Mouse (Mus musculus) liver, embryonic 12.5 days (tissue): ENCODE results near the gene Syt6. TPM values are rescaled to one million over a fixed set of nuclear protein-coding genes. Genes with fewer than 3 reads are reported as not detected.

Experiments
- ATAC-seq: fragments of 200-750 bp; cut with Nextera tagmentation; 2 replicates; pipeline ENCODE4 v1.8.0; 2017; ENCODE audit warnings: moderate number of reproducible peaks, mild to moderate bottlenecking, moderate library complexity
- H3K27ac ChIP-seq: fragments of 300-500 bp; sonication (generic); 2 replicates; pipeline ENCODE4 v1.5.1; 2016; ENCODE audit warnings: mild to moderate bottlenecking
- H3K27me3 ChIP-seq: fragments of 300-500 bp; sonication (generic); replicated peaks from 2 replicates; pipeline ENCODE4 v1.6.1; 2016; ENCODE audit warnings: mild to moderate bottlenecking, moderate library complexity
- H3K36me3 ChIP-seq: fragments of 300-500 bp; sonication (generic); 2 replicates; pipeline ENCODE4 v1.6.1; 2016; ENCODE audit warnings: mild to moderate bottlenecking, moderate library complexity
- H3K4me1 ChIP-seq: fragments of 300-500 bp; sonication (generic); 2 replicates; pipeline ENCODE4 v1.6.1; 2016
- H3K4me2 ChIP-seq: fragments of 300-500 bp; sonication (generic); 2 replicates; pipeline ENCODE4 v1.6.1; 2016; ENCODE audit warnings: mild to moderate bottlenecking, moderate library complexity
- H3K4me3 ChIP-seq: fragments of 300-500 bp; sonication (generic); 2 replicates; pipeline ENCODE4 v1.5.1; 2016; ENCODE audit warnings: mild to moderate bottlenecking, moderate library complexity
- H3K9ac ChIP-seq: fragments of 300-500 bp; sonication (generic); 2 replicates; pipeline ENCODE4 v1.6.1; 2016; ENCODE audit warnings: mild to moderate bottlenecking, moderate library complexity
- H3K9me3 ChIP-seq: fragments of 300-500 bp; sonication (generic); replicated peaks from 2 replicates; pipeline ENCODE4 v1.6.1; 2016; ENCODE audit warnings: mild to moderate bottlenecking, moderate library complexity
- WGBS: fragments of 180-500 bp; shearing (Covaris S2); methylation state at CpG from one replicate; pipeline ENCODE4 v1.1.7; 2016; ENCODE audit not compliant: insufficient replicate concordance; 5-methylcytosine and 5-hydroxymethylcytosine counted together
- polyA plus RNA-seq: library from polyadenylated mRNA; unstranded; fragments of >200 nt; fragmentation: Nextera tagmentation; extraction: Ambion mirVana; gene quantifications from 2 replicates; pipeline ENCODE4 v1.2.1, GENCODE M21; 2016

Gene Syt6
- polyA plus RNA-seq, 1 experiment from 2014 or later: 0.14 TPM

GRCm38 (mm10) chr3:103573791-103574166 lies 1.3 kb upstream of the Syt6 start:
- Histone ChIP-seq H3K4me2 (no peak overlapping the region), H3K36me3 (no peaks in the 10 kb centered on the region), H3K9me3 (no peaks in the 10 kb centered on the region), H3K4me1 (peaks cover 11% of the 10 kb centered on the region; the same call in 1 of the 2 replicates), H3K4me3 (no peak overlapping the region), H3K27me3 (peaks cover 78% of the 10 kb centered on the region), H3K27ac (no peak overlapping the region), H3K9ac (no peak overlapping the region)
- under 1% methylated on average over 14 of the region's 14 CpGs for WGBS
- no peak for ATAC-seq

- H3K27me3 ChIP-seq: peaks cover 87% of the 10 kb centered on the region
- H3K27ac ChIP-seq: no peak overlapping the region
- no peak for ATAC-seq
- H3K9ac ChIP-seq: no peak overlapping the region
- no peaks in the 10 kb centered on the region for H3K36me3 ChIP-seq
- no peaks in the 10 kb centered on the region for H3K9me3 ChIP-seq
- 12% methylated on average over 22 of the region's 22 CpGs for WGBS
- no peak overlapping the region for H3K4me3 ChIP-seq
- no peak overlapping the region; the same call in 1 of the 2 replicates for H3K4me2 ChIP-seq
- peaks cover 11% of the 10 kb centered on the region; the same call in 1 of the 2 replicates for H3K4me1 ChIP-seq
Observed at GRCm38 (mm10) chr3:103574566-103575155, 370 bp upstream of the Syt6 start.

- Histone ChIP-seq H3K4me3 (peak overlapping the region; percentile 41), H3K9me3 (no peaks in the 10 kb centered on the region), H3K4me2 (peak overlapping the region; percentile 64), H3K36me3 (no peaks in the 10 kb centered on the region), H3K27ac (no peak overlapping the region), H3K9ac (no peak overlapping the region), H3K27me3 (peaks cover 89% of the 10 kb centered on the region), H3K4me1 (peaks cover 11% of the 10 kb centered on the region; the same call in 1 of the 2 replicates)
- 3% methylated on average over 64 of the region's 69 CpGs for WGBS
- ATAC-seq: no peak
Observed at GRCm38 (mm10) chr3:103575893-103576641, 1.0 kb downstream of the Syt6 start.

GRCm38 (mm10) chr3:103587136-103587535 lies 12.1 kb downstream of the Syt6 start:
- Histone ChIP-seq H3K27ac (no peak overlapping the region), H3K4me1 (no peaks in the 10 kb centered on the region), H3K4me3 (no peak overlapping the region), H3K27me3 (no peaks in the 10 kb centered on the region), H3K9me3 (no peaks in the 10 kb centered on the region), H3K9ac (no peak overlapping the region), H3K36me3 (no peaks in the 10 kb centered on the region), H3K4me2 (no peak overlapping the region)
- WGBS: 82% methylated on average over 17 of the region's 17 CpGs
- ATAC-seq: no peak

GRCm38 (mm10) chr3:103587672-103588071 lies 12.6 kb downstream of the Syt6 start:
- no peak overlapping the region for H3K9ac ChIP-seq
- H3K27ac ChIP-seq: no peak overlapping the region
- ATAC-seq: no peak
- no peaks in the 10 kb centered on the region for H3K9me3 ChIP-seq
- WGBS: 58% methylated on average over 5 of the region's 5 CpGs
- no peaks in the 10 kb centered on the region for H3K4me1 ChIP-seq
- H3K4me3 ChIP-seq: no peak overlapping the region
- no peak overlapping the region for H3K4me2 ChIP-seq
- no peaks in the 10 kb centered on the region for H3K36me3 ChIP-seq
- H3K27me3 ChIP-seq: no peaks in the 10 kb centered on the region

- H3K27ac ChIP-seq: no peak overlapping the region
- H3K4me1 ChIP-seq: no peaks in the 10 kb centered on the region
- no peaks in the 10 kb centered on the region for H3K9me3 ChIP-seq
- no peak overlapping the region for H3K4me2 ChIP-seq
- H3K27me3 ChIP-seq: no peaks in the 10 kb centered on the region
- H3K4me3 ChIP-seq: no peak overlapping the region
- H3K9ac ChIP-seq: no peak overlapping the region
- 50% methylated on average over 5 of the region's 5 CpGs for WGBS
- no peaks in the 10 kb centered on the region for H3K36me3 ChIP-seq
- ATAC-seq: no peak
Observed at GRCm38 (mm10) chr3:103589636-103590035, 14.6 kb downstream of the Syt6 start.

- no peak overlapping the region for H3K27ac ChIP-seq
- no peaks in the 10 kb centered on the region for H3K9me3 ChIP-seq
- no peaks in the 10 kb centered on the region for H3K4me1 ChIP-seq
- no peaks in the 10 kb centered on the region for H3K27me3 ChIP-seq
- H3K4me3 ChIP-seq: no peak overlapping the region
- no peak for ATAC-seq
- H3K9ac ChIP-seq: no peak overlapping the region
- H3K36me3 ChIP-seq: no peaks in the 10 kb centered on the region
- WGBS: 86% methylated on average over 5 of the region's 5 CpGs
- H3K4me2 ChIP-seq: no peak overlapping the region
Observed at GRCm38 (mm10) chr3:103592636-103593035, 17.6 kb downstream of the Syt6 start.

GRCm38 (mm10) chr3:103593631-103594030 lies 18.6 kb downstream of the Syt6 start:
- 30% methylated on average over 5 of the region's 5 CpGs for WGBS
- no peak for ATAC-seq
- Histone ChIP-seq H3K9me3 (no peaks in the 10 kb centered on the region), H3K9ac (no peak overlapping the region), H3K4me2 (no peak overlapping the region), H3K4me3 (no peak overlapping the region), H3K27me3 (no peaks in the 10 kb centered on the region), H3K36me3 (no peaks in the 10 kb centered on the region), H3K27ac (no peak overlapping the region), H3K4me1 (no peaks in the 10 kb centered on the region)

GRCm38 (mm10) chr3:103595271-103595810 lies 20.3 kb downstream of the Syt6 start:
- no peaks in the 10 kb centered on the region for H3K36me3 ChIP-seq
- WGBS: 76% methylated on average over 7 of the region's 7 CpGs
- ATAC-seq: no peak
- H3K9ac ChIP-seq: no peak overlapping the region
- H3K9me3 ChIP-seq: no peaks in the 10 kb centered on the region
- no peak overlapping the region for H3K4me2 ChIP-seq
- no peak overlapping the region for H3K4me3 ChIP-seq
- H3K27me3 ChIP-seq: no peaks in the 10 kb centered on the region
- no peak overlapping the region for H3K27ac ChIP-seq
- no peaks in the 10 kb centered on the region for H3K4me1 ChIP-seq

GRCm38 (mm10) chr3:103597586-103597985 lies 22.6 kb downstream of the Syt6 start:
- ATAC-seq: no peak
- Histone ChIP-seq H3K4me2 (no peak overlapping the region), H3K27me3 (no peaks in the 10 kb centered on the region), H3K9me3 (no peaks in the 10 kb centered on the region), H3K4me3 (no peak overlapping the region), H3K9ac (no peak overlapping the region), H3K36me3 (no peaks in the 10 kb centered on the region), H3K27ac (no peak overlapping the region), H3K4me1 (no peaks in the 10 kb centered on the region)
- WGBS: 76% methylated on average over 4 of the region's 4 CpGs

- no peaks in the 10 kb centered on the region for H3K9me3 ChIP-seq
- 46% methylated on average over 7 of the region's 7 CpGs for WGBS
- H3K27me3 ChIP-seq: no peaks in the 10 kb centered on the region
- H3K9ac ChIP-seq: no peak overlapping the region
- no peak overlapping the region for H3K4me2 ChIP-seq
- H3K4me3 ChIP-seq: no peak overlapping the region
- H3K36me3 ChIP-seq: no peaks in the 10 kb centered on the region
- no peaks in the 10 kb centered on the region for H3K4me1 ChIP-seq
- ATAC-seq: no peak
- H3K27ac ChIP-seq: no peak overlapping the region
Observed at GRCm38 (mm10) chr3:103601011-103601410, 26.0 kb downstream of the Syt6 start.

GRCm38 (mm10) chr3:103601561-103601960 lies 26.5 kb downstream of the Syt6 start:
- Histone ChIP-seq H3K4me3 (no peak overlapping the region), H3K27ac (no peak overlapping the region), H3K9me3 (no peaks in the 10 kb centered on the region), H3K4me1 (no peaks in the 10 kb centered on the region), H3K9ac (no peak overlapping the region), H3K4me2 (no peak overlapping the region), H3K36me3 (no peaks in the 10 kb centered on the region), H3K27me3 (no peaks in the 10 kb centered on the region)
- WGBS: 58% methylated on average over 1 of the region's 1 CpGs
- ATAC-seq: no peak
